Mouse (Mus musculus): Measurements from ENCODE around the gene Cdk4.
A peak's percentile ranks its signal among the peaks of the same experiment; 100 is the strongest.

The Cdk4 gene

DNA sequence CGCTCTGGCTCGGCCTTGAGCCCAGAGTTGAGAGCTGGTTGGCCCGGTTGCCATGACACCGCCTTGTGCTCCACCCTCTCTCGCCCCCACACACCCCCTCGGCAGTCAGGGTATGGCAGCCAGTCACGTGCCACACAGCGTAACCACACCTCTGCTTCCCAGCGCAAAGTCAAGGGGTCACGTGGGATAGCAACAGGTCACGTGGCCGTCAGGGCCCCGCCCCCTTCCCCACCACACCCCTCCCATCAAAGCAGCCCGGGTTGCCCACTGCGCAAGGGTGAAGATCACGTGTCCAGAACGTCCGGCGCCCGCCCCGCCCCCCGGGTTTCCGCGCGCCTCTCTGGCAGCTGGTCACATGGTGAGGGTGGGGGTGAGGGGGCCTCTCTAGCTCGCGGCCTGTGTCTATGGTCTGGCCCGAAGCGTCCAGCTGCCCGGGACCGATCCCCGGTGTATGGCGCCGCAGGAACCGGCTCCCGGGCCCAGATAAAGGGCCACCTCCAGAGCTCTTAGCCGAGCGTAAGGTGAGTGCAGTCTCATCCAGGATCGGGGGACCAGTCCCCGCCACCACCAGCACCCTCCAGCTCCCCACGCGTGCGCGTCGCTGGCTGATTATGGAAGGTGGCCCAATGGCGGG is at the start of gene Cdk4:
TSS of gene Cdk4 (plus strand) at position 296 of the 634 bp plus-strand sequence.
- peak; percentile 93 to 98 for DNase-seq (ENCODE audit: low spot score in 2 of 2)

DNA sequence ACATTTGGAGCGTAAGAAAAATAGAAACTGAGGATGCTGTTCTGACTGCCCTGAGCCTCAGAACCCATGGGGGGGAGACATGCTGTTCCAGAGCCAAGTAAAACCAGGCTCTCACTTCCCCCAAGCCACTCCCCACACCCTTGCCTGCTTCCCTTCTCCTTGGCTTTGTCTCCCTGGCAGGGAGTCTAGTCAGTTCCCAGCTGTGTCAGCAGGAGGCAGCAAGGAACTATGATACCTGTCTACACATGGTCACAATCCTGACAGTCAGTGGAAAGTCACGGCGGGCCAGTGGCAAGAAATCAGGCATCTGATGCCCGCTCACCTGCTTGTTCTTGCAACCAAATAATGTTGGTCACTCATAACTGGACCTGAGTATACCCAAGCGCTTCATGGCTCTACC is 46.8 kb upstream of the Cdk4 start:
- DNase-seq (ENCODE audit: low spot score in 2 of 2): no peak

DNA sequence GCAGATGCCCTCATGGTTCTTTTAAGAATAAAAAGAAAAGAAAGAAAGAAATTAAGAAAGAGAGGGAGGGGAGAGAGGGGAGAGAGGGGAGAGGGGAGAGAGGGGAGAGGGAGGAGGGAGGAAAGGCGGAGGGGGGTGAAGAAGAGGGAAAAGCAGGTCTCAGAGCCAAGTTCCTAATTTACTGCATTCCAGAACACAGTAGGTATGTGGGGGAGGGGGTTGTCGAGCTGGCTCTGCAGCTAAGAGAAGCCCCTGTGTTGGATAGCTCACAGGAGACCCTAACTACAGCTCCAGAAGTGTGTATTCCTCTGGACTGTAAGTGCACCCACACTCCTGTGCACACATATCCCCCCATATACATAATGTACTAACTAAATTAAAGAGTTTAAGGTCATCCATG is 46.3 kb upstream of the Cdk4 start:
- no peak for DNase-seq (ENCODE audit: low spot score in 2 of 2)

DNA sequence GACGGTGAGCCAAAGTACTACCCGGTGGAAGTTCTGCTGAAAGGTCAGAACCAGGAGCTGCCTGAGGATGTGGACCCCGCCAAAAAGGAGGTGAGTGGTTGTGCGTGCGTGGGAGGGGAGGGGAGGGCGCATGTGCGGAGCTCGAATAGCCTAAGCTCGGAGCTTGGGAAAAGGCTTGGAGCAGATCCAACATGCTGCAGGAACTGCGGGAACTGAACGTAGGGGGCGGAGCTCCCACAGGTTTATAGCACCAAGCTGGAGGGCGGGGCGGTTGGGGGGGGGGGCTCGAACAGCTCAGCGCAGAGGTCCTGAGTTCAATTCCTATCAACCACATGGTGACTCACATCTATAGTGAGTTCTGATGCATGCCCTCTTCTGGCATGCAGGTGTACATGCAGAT is 44.9 kb upstream of the Cdk4 start:
- DNase-seq (ENCODE audit: low spot score in 2 of 2): no peak

DNA sequence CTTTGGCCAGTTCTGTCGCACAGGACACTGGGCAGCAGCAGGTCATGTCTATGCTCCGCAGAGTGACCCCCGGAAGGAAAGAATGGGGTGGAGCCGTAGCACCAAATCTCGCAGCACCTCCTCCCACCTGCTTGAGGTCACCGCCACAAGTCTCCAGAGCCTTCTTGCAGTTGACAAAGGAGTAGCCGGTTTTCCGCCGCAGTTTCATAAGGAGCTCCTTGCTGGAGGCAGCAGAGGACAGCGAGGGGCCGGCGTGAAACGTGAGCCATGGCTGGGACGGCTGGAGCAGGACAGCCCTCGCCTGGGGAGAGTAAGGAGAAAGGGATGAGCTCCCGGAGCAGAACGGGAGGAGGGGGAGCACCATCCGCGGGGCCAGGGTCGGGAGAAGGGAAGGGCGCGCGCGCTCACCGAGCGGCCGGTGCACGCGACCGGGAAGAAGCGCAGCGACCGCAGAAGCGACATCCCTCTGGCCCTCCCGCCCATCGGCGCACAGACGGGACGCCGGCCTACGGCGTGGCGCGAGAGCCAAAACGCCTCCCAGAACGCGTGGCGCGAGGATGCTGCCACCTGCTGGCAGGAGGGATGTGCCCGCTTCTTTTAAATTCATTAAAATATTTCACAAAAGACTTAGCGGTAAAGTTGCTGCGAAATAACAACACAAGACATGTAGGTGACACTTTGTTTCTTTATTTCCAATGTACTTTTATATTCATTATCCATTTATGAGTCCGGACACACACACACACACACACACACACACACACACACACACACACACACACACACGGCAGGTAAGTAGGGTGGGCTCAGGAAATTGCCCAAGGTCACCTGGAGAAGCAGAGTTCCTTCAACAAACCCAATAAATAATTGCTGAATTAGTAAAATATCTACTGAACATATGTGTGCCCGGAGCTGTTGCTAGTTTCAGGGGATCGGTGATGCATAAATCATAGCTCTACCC is 32.7 kb upstream of the Cdk4 start, which contains the start of gene Tsfm:
TSS of gene Tsfm (minus strand) at position 505 of the 961 bp plus-strand sequence.
- DNase-seq (ENCODE audit: low spot score in 2 of 2): peak; percentile 88 to 95

DNA sequence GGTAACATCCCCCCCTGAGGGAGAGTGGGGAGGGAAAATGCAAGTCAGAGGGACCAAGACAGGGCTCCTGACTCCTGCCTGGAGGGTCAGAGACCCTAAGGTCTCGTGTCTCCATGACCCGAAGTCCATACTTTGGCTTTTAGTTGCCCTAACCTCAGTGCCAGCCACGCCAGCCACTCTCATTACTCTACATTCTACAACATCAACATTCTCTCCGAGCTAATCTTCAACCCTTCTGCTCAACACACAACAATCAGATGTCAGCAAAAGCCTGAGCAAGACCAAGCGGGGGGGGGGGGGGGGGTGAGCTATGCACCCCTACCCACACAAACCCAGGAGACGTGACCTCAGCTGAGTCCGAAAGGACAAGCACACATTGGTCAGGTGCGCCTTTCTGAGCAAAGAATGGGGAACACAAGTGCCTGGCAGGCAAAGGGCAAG is 30.0 kb upstream of the Cdk4 start:
- DNase-seq (ENCODE audit: low spot score in 2 of 2): no peak

DNA sequence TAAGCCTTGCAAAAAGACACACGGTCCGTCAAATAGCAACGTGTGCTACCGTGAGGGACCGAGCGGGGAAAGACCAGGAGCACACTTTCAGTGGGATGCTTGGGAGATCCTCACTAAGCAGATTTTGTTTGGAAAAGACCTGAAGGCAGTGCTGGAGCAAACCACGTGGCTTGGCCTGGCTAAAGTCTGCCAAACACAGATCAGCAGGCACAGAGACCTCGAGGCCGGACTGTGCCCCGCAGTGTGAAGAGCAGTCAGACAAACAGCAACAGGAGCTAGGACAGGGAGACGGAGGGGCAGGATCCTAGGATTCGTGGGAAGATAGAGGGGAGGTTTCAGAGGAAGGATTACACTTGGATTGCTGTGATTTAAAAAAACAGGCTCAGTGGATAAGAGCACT is 27.1 kb upstream of the Cdk4 start:
- no peak for DNase-seq (ENCODE audit: low spot score in 2 of 2)

DNA sequence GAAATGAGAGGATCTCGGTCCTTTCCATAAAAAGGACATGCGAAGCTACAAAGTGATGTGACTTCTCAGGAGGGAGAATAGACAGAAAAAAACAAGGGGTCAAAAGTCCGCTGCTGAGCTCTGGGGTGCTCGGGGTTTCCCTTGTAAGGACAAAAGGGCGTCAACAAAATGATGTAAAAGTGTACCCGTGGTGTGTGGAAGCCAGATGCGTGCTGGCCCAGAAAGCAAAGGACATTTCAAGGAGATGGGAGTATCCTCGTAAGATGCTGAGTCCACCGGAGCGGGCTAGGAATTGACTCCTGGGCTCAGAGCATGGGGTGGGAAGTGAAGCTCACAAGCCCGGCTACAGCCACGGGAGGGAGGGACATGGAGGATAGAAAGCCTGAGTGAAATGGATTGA is 25.7 kb upstream of the Cdk4 start:
- DNase-seq (ENCODE audit: low spot score in 2 of 2): no peak

DNA sequence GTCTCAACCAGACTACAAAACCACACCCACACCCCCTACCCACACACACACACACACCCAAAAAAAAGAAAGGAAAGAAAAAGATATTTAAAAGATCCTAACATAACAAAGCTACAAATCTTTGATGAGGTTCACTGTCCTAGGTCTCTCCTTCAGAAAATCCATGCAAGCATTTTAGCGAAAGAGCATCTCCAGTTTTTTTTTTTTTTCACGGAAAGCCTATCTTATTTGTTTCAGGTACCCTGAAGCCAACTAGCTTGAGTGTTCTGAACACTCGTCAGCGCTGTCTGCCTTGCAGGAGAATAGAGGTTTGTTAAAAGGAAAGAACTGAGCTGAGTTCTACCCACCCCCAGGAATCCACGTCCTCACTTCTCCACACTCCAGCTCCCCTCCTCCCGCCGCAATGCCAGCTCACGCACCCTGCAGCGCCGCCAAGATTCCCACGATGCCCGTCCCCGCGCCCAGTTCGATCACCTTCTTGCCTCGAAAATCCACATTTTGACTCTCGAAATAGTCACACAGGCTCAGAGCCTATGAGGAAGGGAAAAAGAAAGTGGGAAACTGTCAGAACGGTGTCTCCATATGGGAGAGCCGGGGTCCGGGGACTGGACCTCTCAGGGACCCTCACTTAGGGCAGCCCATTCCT is 22.6 kb upstream of the Cdk4 start:
- no peak for DNase-seq (ENCODE audit: low spot score in 2 of 2)

DNA sequence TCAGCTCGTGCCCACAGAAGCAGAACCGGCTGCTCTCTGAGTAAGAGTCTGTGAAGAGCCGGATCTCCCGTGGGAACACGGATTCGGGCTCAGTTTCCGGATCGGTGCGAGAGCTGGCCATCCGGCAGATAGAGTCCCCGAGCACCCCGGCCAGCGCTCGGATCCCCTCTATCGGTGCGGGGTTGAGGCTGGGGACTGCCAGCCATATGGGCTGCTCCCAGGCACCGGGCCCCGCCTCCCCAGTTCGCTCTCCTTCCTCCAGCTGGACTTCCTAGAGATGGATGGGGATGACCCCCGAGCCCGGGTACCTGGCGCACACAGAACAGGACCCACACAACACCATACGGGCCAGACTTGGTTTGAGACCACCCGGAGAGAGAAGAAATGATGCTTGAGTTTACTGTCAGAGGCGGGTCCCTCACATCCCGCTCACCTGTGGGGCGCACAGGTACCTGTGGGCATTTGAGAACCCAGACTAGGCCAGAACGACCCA is 22.0 kb upstream of the Cdk4 start, which contains the start of the genes Mettl1 and Eef1akmt3:
TSS of gene Mettl1 (plus strand) at position 141 of the 493 bp plus-strand sequence.
TSS of gene Eef1akmt3 (minus strand) at position 240 of the 493 bp plus-strand sequence.
- DNase-seq (ENCODE audit: low spot score in 2 of 2): no peak

DNA sequence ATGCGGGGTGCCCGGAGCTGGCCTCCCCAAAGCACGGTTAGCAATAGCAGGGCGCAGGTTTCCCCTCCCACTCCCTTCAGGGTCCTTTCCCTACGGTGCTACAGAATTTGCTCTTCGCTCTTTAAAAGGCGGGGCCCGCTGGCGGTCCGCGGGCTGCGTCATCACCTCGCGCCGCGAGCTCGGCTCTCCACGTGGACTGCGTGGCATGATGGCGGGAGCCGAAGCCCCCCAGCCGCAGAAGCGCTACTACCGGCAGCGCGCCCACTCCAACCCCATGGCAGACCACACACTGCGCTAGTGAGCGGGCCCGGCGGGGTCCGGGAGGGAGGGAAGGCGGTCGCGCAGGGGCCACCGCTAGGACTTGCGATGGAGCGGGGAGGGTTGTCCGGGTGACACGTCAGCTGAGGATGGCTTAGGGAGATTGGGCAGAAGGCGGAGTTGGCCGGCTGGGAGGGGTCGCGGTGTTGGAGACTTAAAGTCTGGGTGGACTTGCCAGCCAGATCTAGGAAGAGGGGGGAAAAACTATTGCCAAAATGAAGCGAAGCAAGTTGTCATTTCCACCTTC is 21.5 kb upstream of the Cdk4 start:
- DNase-seq (ENCODE audit: low spot score in 2 of 2): peak; percentile 77 to 93

DNA sequence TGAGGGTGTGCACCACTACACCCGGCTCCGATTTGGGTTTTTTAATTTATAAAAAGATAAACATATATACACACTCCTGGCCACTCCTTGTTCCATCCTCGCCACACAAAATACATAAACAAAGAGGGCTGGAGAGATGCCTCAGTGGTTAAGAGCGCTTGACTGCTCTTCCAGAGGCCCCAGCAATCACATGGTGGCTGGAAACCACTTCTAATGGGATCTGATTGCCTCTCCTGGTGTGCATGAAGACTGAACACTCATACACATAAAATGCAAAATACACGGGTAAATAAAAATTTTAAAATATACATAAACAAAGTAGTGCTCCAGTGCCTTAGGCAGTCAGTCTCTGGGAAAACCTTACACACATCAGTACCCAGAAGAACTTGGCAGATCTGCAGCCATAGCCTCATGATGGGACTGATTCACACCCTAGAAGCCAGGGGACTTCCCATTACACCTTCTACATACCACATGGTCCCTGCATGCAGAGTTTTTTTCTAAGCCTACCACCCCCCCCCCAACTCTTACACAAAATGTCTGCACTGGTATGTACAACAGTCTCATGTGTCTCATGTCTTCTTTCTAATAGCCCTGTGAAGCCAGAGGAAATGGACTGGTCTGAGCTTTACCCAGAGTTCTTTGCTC is 20.7 kb upstream of the Cdk4 start:
- no peak for DNase-seq (ENCODE audit: low spot score in 2 of 2)

DNA sequence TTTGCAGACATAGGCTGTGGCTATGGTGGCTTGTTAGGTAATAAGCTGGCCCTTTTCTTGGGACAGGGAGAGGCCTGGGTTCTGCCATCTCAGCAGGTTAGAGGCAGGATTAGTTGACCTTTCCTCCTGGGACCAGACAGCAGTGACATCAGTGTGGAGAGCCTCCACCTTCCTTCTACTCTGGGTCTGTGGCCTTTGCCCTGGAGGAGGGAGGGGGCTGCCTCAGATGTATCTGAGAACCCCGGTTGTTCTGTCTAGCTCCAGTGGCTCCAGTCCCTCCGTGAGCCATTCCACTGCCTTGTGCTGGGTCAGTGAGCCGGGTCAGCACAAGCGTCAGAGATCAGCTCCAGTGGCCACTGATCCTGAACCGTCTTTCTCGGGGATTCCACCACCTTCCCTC is 20.1 kb upstream of the Cdk4 start:
- DNase-seq (ENCODE audit: low spot score in 2 of 2): no peak

DNA sequence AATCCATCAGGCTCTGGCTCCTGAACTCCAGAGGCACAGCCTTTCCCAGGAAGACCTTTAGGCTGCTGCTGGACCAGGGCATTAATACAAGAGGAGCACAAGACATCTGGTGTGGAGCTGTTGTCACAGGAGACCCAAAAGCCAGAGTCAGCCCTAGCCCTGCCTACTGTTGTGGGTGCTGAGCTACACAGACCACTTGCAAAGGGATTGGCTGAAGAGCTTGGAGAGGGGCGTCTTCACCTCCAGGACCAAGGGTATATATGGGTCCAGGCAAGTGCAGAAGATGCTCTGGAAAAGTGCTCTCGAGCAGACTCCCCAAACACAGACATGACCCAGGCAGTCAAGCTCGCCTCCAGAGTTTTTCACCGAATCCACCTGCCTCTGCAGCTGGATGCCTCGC is 15.4 kb upstream of the Cdk4 start, which contains the start of gene Cyp27b1:
TSS of gene Cyp27b1 (plus strand) at position 297 of the 400 bp plus-strand sequence.
- DNase-seq (ENCODE audit: low spot score in 2 of 2): no peak

DNA sequence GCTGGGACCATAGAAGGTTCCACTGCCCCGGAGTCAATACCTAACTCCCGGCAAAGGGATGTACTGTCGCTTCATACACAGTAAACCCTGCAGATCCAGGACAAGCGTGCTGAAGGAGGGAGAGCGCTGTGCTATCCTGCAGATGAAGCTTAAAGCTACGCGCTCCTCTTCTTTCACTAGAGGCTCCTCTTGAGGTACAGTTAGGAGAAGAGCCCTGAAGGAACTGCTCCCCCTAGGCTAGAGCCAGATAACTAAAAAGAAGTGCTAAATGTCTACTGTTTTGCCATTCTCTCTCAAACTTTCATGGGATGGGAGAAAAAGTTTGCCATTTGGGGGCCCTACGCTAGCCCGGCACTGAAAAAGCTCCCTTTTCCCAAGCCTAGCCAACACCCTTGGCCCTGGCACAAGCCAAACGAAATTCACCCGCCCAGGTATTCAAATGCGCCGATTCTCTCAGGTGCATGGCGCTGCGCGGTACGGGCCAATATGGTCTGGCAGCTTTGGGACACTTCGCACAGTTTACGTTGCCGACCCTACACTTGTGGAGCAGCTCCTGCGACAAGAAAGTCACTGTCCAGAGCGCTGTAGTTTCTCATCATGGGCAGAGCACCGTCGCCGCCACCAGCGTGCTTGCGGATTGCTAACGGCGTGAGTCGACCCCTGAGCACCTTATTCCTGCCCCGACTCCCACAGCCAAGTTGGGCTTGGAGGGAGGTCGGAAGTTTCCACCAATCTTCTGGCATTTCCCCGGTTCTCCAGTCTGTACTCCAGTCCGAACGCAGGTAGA is 14.5 kb upstream of the Cdk4 start:
- peak in 1 of 2 experiments; percentile 26 for DNase-seq (ENCODE audit: low spot score in 2 of 2)

DNA sequence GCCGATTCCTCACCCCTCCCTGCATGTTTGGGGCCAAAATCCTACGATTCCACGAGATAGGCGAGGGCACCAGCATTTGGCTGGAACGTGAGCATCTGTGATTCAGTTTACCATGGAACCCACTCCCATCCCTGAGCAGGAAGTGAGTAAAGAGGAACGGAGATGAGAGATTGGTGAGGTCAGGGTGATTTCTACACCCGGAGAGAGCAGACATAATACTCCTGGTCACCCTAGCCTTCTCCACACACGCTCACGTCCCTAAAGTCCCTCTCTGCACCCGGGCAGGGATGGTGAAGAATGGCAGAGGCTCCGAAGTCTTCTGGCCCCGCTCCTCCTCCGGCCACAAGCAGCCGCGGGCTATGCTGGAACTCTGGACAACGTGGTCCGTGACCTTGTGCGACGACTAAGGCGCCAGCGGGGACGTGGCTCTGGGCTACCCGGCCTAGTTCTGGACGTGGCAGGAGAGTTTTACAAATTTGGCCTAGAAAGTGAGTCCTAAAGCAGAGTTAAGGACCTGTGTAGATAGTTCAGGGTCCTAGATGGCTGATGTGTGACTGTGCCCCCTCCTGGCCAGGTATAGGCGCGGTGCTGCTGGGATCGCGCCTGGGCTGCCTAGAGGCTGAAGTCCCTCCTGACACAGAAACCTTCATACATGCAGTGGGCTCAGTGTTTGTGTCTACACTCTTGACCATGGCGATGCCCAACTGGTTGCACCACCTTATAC is 13.8 kb upstream of the Cdk4 start:
- peak in 1 of 2 experiments; percentile 18 for DNase-seq (ENCODE audit: low spot score in 2 of 2)

DNA sequence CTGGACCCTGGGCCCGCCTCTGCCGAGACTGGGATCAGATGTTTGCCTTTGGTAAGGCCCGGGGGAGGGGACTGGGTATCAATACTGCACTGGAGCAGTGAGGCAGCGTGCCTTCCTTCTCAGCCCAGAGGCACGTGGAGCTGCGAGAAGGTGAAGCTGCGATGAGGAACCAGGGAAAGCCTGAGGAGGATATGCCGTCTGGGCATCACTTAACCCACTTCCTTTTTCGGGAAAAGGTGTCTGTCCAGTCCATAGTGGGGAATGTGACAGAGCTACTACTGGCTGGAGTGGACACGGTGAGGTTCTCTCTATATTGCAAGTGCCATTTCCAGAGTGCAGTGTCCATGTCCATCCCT is 13.2 kb upstream of the Cdk4 start:
- no peak for DNase-seq (ENCODE audit: low spot score in 2 of 2)

DNA sequence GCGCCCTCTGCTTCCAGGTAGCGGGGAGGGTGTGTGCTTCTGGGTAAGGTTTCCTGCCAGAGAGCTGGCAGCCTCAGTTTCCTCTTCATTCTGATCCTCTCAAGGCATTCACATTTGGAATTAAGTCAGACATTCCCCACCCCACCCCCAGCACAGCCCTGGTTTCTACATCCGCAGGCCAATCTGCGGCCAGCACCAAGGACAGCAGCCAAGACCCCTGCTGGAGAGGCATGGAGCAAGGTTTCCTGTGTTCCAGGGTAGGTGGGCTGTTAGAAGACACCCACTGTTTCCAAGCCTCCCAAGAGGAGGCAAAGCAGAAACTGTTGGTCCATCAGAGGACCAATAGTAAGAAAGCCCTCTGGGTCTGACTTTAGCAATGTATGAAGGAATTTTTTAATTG is 8.7 kb upstream of the Cdk4 start:
- no peak for DNase-seq (ENCODE audit: low spot score in 2 of 2)

DNA sequence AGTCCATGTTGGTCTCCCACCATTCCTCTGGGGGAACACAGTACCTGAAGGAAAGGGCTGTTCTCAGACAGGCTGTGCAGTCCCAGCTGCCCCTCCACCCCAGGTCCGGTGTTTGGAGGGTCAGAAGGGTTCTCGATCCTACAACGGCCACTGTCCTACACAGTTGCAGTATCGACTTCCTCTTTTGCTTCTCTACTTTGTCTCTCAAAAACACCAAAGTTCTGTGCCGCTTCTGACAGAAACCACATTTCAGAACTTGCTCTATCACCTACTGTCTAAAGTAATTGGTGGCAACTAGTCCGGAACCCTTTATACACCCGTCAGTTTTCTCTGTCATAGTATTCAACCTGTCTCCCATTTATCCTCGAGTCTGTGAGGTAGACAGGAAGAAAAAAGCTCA is 7.9 kb upstream of the Cdk4 start:
- DNase-seq (ENCODE audit: low spot score in 2 of 2): no peak

DNA sequence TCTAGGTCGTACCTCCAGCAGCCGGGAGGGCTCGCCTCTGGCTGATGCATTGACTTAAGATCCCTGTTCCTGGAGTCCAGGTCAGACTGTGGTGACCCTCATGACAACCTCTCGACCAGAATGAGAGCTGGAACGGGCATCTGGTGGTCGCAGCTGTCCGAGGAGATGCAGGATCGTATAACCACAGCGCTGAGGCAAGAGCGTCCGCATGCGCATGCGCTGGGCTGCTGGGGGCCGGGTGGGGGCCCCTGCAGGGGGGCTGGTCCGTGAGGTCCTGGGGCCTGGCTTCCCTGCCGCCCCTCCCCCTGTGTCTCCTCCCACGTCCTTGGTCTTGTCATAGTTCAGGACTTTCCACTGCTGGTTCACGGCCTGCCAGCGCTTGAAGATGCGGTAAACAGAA is 6.8 kb upstream of the Cdk4 start:
- DNase-seq (ENCODE audit: low spot score in 2 of 2): no peak
